8 mouse cellular contexts compared by ENCODE assay signal in genomic region chr8:119960531-119961104, GRCm38 (mm10). TPM values are rescaled to one million over a fixed set of nuclear protein-coding genes. Genes with fewer than 3 reads are reported as not detected.
DNase-seq lines count a peak whose midpoint lies in the region; ATAC-seq lines count a peak whose summit lies in the region.

No protein-coding gene starts in this region.

- H3K27ac ChIP-seq in forebrain, embryonic 12.5 days, result peak overlapping the region; percentile 46; the same call in 1 of the 2 replicates
- H3K27ac ChIP-seq in lung, embryonic 16.5 days (ENCODE audit: low read length), result no peak overlapping the region

- peaks cover 13% of the 10 kb centered on the region for H3K4me1 ChIP-seq in forebrain, embryonic 12.5 days
- no peaks in the 10 kb centered on the region for H3K4me1 ChIP-seq in lung, embryonic 16.5 days (replicated peaks; ENCODE audit: control insufficient read depth, insufficient read depth, low read length)

- DNase-seq in urinary bladder, postnatal 25 days (ENCODE audit: low spot score), result peak; percentile 21
- DNase-seq in urinary bladder, adult 2 months (ENCODE audit: low spot score), result no peak
- DNase-seq in heart, postnatal 25 days (ENCODE audit: low spot score), result peak; percentile 44
- DNase-seq in telencephalon, adult 2 months (ENCODE audit: low read depth, low spot score), result peak; percentile 65
- no peak for DNase-seq in c-Kit-positive CD71-positive TER-119-positive erythroid progenitor cells, embryonic 14.5 days (ENCODE audit: low spot score)
- DNase-seq in natural killer cell, adult 2 months (ENCODE audit: low spot score in 2 of 2), result no peak

- no peak overlapping the region for H3K9ac ChIP-seq in forebrain, embryonic 12.5 days
- no peak overlapping the region for H3K9ac ChIP-seq in lung, embryonic 16.5 days (ENCODE audit: low read length)

- peak; percentile 39; the same call in 1 of the 2 replicates for ATAC-seq in forebrain, embryonic 12.5 days (ENCODE audit: low FRiP score)
- ATAC-seq in lung, embryonic 16.5 days (ENCODE audit: low read depth), result peak; percentile 51; the same call in 1 of the 2 replicates

- intact Hi-C loops in heart, postnatal 25 days (cut with DNase I), result no loop called here

- no peak overlapping the region for H3K4me2 ChIP-seq in forebrain, embryonic 12.5 days
- H3K4me2 ChIP-seq in lung, embryonic 16.5 days (ENCODE audit: low read depth, low read length), result no peak overlapping the region

- H3K27me3 ChIP-seq in forebrain, embryonic 12.5 days, result no peaks in the 10 kb centered on the region
- H3K27me3 ChIP-seq in lung, embryonic 16.5 days (ENCODE audit: control insufficient read depth, insufficient read depth, low read depth, low read length), result no peaks in the 10 kb centered on the region

- peaks cover 32% of the 10 kb centered on the region for H3K36me3 ChIP-seq in forebrain, embryonic 12.5 days (replicated peaks)
- peaks cover 22% of the 10 kb centered on the region for H3K36me3 ChIP-seq in lung, embryonic 16.5 days (ENCODE audit: control insufficient read depth, insufficient read depth, low read length)

- WGBS in forebrain, embryonic 12.5 days, result 56% methylated on average over 5 of the region's 5 CpGs
- WGBS in lung, embryonic 16.5 days, result 44% methylated on average over 5 of the region's 5 CpGs

- no peak overlapping the region for H3K4me3 ChIP-seq in forebrain, embryonic 12.5 days (replicated peaks)
- H3K4me3 ChIP-seq in lung, embryonic 16.5 days (ENCODE audit: low read length), result no peak overlapping the region

- no peaks in the 10 kb centered on the region for H3K9me3 ChIP-seq in forebrain, embryonic 12.5 days
- no peaks in the 10 kb centered on the region for H3K9me3 ChIP-seq in lung, embryonic 16.5 days (ENCODE audit: control insufficient read depth, low read length)

RNA-seq across cellular contexts. Expression of gene Crispld2, which starts 31.6 kb away (rescaled TPM):
- 152 and 193 TPM in 2 replicates for polyA plus RNA-seq in urinary bladder, adult 2 months (2012; rRNA removed)
- polyA plus RNA-seq in forebrain, embryonic 12.5 days (2016; fragmentation: Nextera tagmentation; extraction: Ambion mirVana), result 2.3 TPM in 2 replicates
- total RNA-seq in heart, postnatal 25 days (2021), result 10 to 100 TPM; 21.7 to 25.7 TPM
- 8.4 and 9.3 TPM in 2 replicates for polyA plus RNA-seq in lung, embryonic 16.5 days (2015; fragmentation: Nextera tagmentation; extraction: Ambion mirVana)

RNA-seq across cellular contexts. Expression of gene Gm20388, which starts 50.0 kb away (rescaled TPM):
- polyA plus RNA-seq in urinary bladder, adult 2 months (2012; rRNA removed), result 47.8 and 50.2 TPM in 2 replicates
- 5.6 TPM in 1 of 2 replicates, not detected in the other for polyA plus RNA-seq in forebrain, embryonic 12.5 days (2016; fragmentation: Nextera tagmentation; extraction: Ambion mirVana)
- 1 to 10 TPM in 1 of 2 experiments, not detected in 1; 2.7 TPM for total RNA-seq in heart, postnatal 25 days (2021)
- polyA plus RNA-seq in lung, embryonic 16.5 days (2015; fragmentation: Nextera tagmentation; extraction: Ambion mirVana), result 10.3 TPM in 1 of 2 replicates, not detected in the other

RNA-seq across cellular contexts. Expression of gene Usp10, which starts 50.5 kb away (rescaled TPM):
- 56.0 and 86.9 TPM in 2 replicates for polyA plus RNA-seq in urinary bladder, adult 2 months (2012; rRNA removed)
- 167 and 176 TPM in 2 replicates for polyA plus RNA-seq in forebrain, embryonic 12.5 days (2016; fragmentation: Nextera tagmentation; extraction: Ambion mirVana)
- 10 to 100 TPM; 44.4 to 44.8 TPM for total RNA-seq in heart, postnatal 25 days (2021)
- polyA plus RNA-seq in lung, embryonic 16.5 days (2015; fragmentation: Nextera tagmentation; extraction: Ambion mirVana), result 120 and 122 TPM in 2 replicates

Comparison
In these comparisons a context has a peak if more than half of its experiments do, and no peak if none do; other contexts are left out.
1. DNase-seq: peak in urinary bladder, postnatal 25 days (single experiment), heart, postnatal 25 days (single experiment) and telencephalon, adult 2 months (single experiment); none in urinary bladder, adult 2 months (single experiment), c-Kit-positive CD71-positive TER-119-positive erythroid progenitor cells, embryonic 14.5 days (single experiment) and natural killer cell, adult 2 months (0 of 2).
2. RNA of gene Crispld2, which starts 31.6 kb away (polyA plus RNA-seq): 152 to 193 TPM in urinary bladder, adult 2 months; 8.4 to 9.3 TPM in lung, embryonic 16.5 days and 2.3 TPM in forebrain, embryonic 12.5 days; every median in the first group is over 10 times any median in the second.